Mouse (Mus musculus): ENCODE results near the gene Dazap2. TPM values are rescaled to one million over a fixed set of nuclear protein-coding genes. Genes with fewer than 3 reads are reported as not detected.

Dazap2 gene
- polyA plus RNA-seq, 1 experiment from 2014 or later = 152 TPM

DNA sequence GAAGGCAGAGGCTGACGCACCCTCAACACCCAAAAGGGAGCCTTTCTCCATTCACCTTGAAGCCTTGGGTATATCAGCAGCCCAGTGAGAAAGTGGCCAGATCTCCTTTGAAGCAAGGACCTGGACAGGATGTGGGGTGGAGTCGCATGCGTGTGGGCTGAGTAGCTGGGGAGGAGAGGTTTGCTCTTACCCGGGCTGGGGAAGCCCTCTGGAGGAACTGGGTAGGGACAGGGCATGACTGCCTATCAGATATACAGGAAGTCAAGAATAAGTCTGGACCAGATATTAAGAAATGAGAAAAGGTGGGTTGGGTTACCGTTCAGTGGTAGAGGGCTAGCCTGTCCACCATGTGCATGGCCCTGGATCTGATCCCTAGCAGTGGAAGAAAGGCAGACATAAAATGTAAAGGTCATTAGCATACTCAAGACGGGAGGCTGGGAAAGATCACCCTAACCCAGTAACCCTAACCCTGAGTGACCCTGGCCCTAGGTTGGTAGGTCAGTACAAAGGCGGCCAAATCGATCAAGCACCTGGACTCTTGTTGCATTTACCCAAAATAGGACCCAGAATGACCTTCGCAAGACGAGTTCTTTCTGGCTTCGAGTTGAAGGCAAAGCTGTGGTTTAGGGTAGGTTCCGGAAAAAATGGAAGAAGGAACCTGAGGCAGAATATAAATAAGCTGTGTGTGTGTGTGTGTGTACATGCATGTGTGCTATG is 16.5 kb downstream of the Dazap2 start:
- H3K9me3 ChIP-seq (ENCODE audit: control insufficient read depth, low read length) = no peaks in the 10 kb centered on the region
- H3K4me2 ChIP-seq (ENCODE audit: low read length) = no peak overlapping the region
- 92% methylated on average over 12 of the region's 12 CpGs for WGBS
- H3K36me3 ChIP-seq (ENCODE audit: control insufficient read depth, insufficient read depth) = no peaks in the 10 kb centered on the region
- peaks cover 12% of the 10 kb centered on the region for H3K4me1 ChIP-seq (replicated peaks; ENCODE audit: control insufficient read depth, insufficient read depth, low read length)
- peaks cover 18% of the 10 kb centered on the region for H3K27me3 ChIP-seq (replicated peaks; ENCODE audit: control insufficient read depth, insufficient read depth, low read length)
- no peak for ATAC-seq
- no peak overlapping the region for H3K27ac ChIP-seq (ENCODE audit: low read length)
- no peak overlapping the region for H3K4me3 ChIP-seq (replicated peaks; ENCODE audit: low read length)
- H3K9ac ChIP-seq (replicated peaks; ENCODE audit: low read depth, low read length) = no peak overlapping the region

DNA sequence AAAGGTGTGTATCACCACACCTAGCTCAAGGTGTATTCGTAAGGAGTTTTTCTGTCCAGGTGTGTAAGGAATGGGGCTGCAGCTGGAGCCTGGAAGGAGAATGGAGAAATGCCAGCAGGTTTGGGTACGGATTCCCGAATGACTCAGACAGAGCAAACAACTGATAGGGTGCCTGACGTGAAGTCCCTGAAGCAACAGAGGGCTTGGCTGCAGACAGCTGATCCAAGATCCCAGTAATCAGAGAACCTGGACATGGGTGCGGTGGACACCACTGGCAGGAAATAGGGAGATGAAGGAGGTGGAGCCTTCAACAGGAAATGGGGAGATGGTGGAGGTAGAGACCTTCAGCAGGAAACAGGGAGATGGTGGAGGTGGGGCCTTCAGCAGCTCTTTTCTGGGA is 17.2 kb downstream of the Dazap2 start:
- no peak for ATAC-seq
- Histone ChIP-seq H3K9me3 (ENCODE audit: control insufficient read depth, low read length) (no peaks in the 10 kb centered on the region), H3K4me3 (replicated peaks; ENCODE audit: low read length) (no peak overlapping the region), H3K36me3 (ENCODE audit: control insufficient read depth, insufficient read depth) (no peaks in the 10 kb centered on the region), H3K27ac (ENCODE audit: low read length) (no peak overlapping the region), H3K4me1 (replicated peaks; ENCODE audit: control insufficient read depth, insufficient read depth, low read length) (peaks cover 19% of the 10 kb centered on the region), H3K27me3 (replicated peaks; ENCODE audit: control insufficient read depth, insufficient read depth, low read length) (peaks cover 24% of the 10 kb centered on the region), H3K4me2 (ENCODE audit: low read length) (no peak overlapping the region), H3K9ac (replicated peaks; ENCODE audit: low read depth, low read length) (no peak overlapping the region)
- 91% methylated on average over 5 of the region's 5 CpGs for WGBS

DNA sequence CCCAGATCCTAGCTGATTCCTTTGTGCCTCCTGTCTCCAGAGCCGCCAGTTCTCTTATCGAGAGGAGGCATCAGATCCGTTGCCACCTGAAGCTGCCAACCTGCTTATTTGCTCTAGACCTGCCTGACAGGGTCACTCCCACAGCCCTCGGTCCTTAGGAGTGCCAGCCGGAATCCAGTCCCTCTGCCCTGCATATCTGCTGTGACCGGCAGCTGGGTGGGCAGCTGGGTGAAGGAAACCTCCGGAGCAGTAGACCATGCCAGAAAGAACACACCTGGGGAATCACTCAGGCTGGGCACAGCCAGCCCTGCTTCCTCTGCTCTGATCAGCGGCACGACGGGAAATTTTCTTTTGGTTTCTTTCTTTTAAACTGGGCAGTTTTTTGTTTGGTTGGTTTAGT is 18.2 kb downstream of the Dazap2 start:
- Histone ChIP-seq H3K9me3 (ENCODE audit: control insufficient read depth, low read length) (no peaks in the 10 kb centered on the region), H3K36me3 (ENCODE audit: control insufficient read depth, insufficient read depth) (no peaks in the 10 kb centered on the region), H3K9ac (replicated peaks; ENCODE audit: low read depth, low read length) (no peak overlapping the region), H3K27me3 (replicated peaks; ENCODE audit: control insufficient read depth, insufficient read depth, low read length) (peaks cover 34% of the 10 kb centered on the region), H3K4me1 (replicated peaks; ENCODE audit: control insufficient read depth, insufficient read depth, low read length) (peaks cover 13% of the 10 kb centered on the region), H3K4me3 (replicated peaks; ENCODE audit: low read length) (no peak overlapping the region), H3K4me2 (ENCODE audit: low read length) (no peak overlapping the region), H3K27ac (ENCODE audit: low read length) (no peak overlapping the region)
- 87% methylated on average over 10 of the region's 10 CpGs for WGBS
- ATAC-seq = no peak

DNA sequence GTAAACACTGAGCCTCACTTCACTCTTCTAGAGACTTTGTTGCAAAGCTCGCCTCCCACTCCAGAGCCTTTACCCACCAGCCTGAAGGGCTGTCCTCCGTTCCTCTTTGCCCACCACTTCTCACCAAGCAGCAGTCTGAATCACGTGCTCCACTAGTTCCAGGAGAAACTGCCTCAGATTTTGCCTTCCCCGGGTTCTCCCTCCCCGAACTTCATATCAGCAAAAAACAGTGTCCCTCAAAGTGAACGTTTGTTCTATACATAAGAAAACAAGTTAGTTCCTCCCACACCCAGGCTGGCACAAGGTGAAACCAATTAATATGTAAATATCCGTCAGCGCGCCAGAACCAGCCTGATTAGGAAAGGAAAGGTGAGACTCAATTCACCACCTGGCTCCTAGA is 20.1 kb downstream of the Dazap2 start:
- H3K36me3 ChIP-seq (ENCODE audit: control insufficient read depth, insufficient read depth) = no peaks in the 10 kb centered on the region
- ATAC-seq = no peak
- no peak overlapping the region for H3K9ac ChIP-seq (replicated peaks; ENCODE audit: low read depth, low read length)
- no peak overlapping the region for H3K4me3 ChIP-seq (replicated peaks; ENCODE audit: low read length)
- peaks cover 13% of the 10 kb centered on the region for H3K4me1 ChIP-seq (replicated peaks; ENCODE audit: control insufficient read depth, insufficient read depth, low read length)
- no peak overlapping the region for H3K4me2 ChIP-seq (ENCODE audit: low read length)
- no peak overlapping the region for H3K27ac ChIP-seq (ENCODE audit: low read length)
- WGBS = 5% methylated on average over 9 of the region's 9 CpGs
- no peaks in the 10 kb centered on the region for H3K9me3 ChIP-seq (ENCODE audit: control insufficient read depth, low read length)
- peaks cover 42% of the 10 kb centered on the region for H3K27me3 ChIP-seq (replicated peaks; ENCODE audit: control insufficient read depth, insufficient read depth, low read length)

DNA sequence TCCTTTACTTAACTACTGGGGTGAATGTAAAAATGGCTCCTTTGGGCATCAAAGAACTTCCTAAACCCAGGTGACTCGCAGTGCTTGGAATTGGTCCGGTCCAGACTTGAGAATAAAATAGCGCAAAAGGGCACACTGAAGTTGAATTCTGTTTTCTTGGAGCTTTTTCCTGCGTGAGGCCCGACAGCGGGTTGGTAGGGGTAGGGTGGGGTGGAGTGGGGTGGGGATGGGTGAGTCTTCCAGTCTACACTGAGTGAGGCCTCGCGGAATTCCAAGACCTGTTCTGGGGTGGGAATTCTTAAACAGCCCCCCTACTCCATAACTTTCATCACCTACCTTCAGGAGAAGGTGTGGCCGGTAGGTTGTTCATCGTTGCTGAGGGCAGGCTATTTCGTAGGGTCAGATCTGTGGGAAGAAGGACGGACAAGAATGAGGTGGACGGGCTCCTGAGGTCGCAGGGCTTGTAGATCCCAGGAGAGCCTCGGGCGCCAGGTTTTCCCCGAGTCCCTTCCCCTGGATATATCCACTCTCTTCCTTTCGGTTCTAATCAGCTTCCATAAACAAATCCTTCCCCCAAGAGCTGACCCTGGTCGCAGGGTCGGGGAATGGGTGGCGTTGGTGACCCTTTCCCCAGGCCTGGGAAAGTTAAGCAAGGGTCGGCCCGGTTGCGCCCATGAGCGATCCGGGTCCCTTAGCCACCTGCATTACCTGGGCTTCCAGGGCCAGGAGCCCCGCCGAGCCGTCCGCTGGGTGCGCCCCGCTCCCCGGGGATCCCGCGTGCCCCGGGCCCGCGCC is 20.9 kb downstream of the Dazap2 start:
- Histone ChIP-seq H3K9me3 (ENCODE audit: control insufficient read depth, low read length) (no peaks in the 10 kb centered on the region), H3K4me2 (ENCODE audit: low read length) (peak overlapping the region; percentile 62), H3K4me1 (replicated peaks; ENCODE audit: control insufficient read depth, insufficient read depth, low read length) (peaks cover 13% of the 10 kb centered on the region), H3K4me3 (replicated peaks; ENCODE audit: low read length) (peak overlapping the region; percentile 41), H3K36me3 (ENCODE audit: control insufficient read depth, insufficient read depth) (no peaks in the 10 kb centered on the region), H3K27ac (ENCODE audit: low read length) (no peak overlapping the region), H3K27me3 (replicated peaks; ENCODE audit: control insufficient read depth, insufficient read depth, low read length) (peaks cover 42% of the 10 kb centered on the region), H3K9ac (replicated peaks; ENCODE audit: low read depth, low read length) (peak overlapping the region; percentile 40; the same call in 1 of the 2 replicates)
- ATAC-seq = no peak
- 3% methylated on average over 38 of the region's 38 CpGs for WGBS

DNA sequence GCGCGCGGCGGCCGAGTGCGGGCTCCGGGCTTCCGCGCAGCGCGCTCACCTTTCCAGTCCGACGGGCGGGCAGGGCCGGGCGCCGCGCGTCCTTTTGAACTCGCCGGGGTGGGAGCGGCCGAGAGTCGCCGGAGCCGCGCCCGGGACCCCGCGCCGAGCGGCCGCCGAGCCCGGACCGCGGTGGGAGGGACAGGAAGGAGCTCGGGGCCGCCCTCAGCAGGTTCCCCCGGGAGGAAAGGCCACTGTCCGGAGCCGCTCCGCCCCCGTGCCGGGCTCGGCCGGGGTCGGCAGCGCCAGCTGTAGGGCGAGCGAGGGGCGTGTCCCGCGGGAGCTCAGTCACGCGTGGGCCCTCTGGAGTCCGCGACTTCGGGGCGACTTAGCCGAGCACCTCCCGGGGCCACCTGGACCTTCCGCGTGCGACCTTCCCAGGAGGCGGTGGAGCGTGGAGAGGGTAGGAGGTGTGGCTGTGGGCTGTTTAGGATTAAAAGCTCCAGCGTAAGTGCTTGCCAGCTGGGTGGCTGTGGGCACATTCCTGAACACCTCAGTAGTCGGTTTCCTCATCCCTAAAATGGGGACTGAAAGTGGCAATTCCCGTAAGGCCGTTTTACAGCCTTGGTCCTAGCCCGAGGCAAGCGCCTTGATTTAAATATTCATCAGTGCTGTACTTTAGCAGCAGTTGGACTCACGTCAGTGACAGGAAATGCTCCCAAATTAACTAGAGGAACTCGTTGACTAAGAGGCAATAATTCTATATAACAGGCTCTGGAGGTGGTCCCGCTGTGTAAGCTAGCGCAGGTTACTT is 21.8 kb downstream of the Dazap2 start, which contains the start of gene Smagp:
Gene Smagp, minus strand, starts transcription at position 241 of the 802 bp plus-strand sequence.
- H3K27me3 ChIP-seq (replicated peaks; ENCODE audit: control insufficient read depth, insufficient read depth, low read length) = peaks cover 42% of the 10 kb centered on the region
- peak within 1 kb of the TSS; percentile 62 for H3K4me2 ChIP-seq (ENCODE audit: low read length)
- H3K36me3 ChIP-seq (ENCODE audit: control insufficient read depth, insufficient read depth) = no peaks in the 10 kb centered on the region
- no peak for ATAC-seq
- H3K9me3 ChIP-seq (ENCODE audit: control insufficient read depth, low read length) = no peaks in the 10 kb centered on the region
- peaks cover 13% of the 10 kb centered on the region for H3K4me1 ChIP-seq (replicated peaks; ENCODE audit: control insufficient read depth, insufficient read depth, low read length)
- H3K9ac ChIP-seq (replicated peaks; ENCODE audit: low read depth, low read length) = peak within 1 kb of the TSS; percentile 40
- H3K27ac ChIP-seq (ENCODE audit: low read length) = no peak within 1 kb of the TSS
- WGBS = under 1% methylated on average over 69 of the region's 77 CpGs
- peak within 1 kb of the TSS; percentile 41 for H3K4me3 ChIP-seq (replicated peaks; ENCODE audit: low read length)

DNA sequence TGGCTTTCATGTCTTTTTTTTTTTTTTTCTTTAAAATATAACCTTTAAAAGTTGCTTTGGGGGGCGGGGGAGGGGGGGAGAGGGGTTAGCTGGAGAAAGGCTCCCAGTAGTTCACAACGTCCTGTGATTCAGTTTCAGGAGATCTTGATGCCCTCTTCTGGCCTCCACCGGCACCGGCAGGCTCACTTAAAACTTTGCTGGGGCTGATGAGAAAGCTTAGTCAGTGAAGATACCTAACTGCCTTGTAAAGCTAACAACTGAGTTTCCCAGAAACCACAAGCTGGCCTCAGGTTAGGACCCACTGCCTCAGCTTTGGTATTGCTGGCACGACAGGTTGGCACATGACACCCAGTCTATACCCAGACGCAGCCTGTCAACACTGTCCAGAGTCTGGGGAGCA is 22.5 kb downstream of the Dazap2 start:
- Histone ChIP-seq H3K4me2 (ENCODE audit: low read length) (no peak overlapping the region), H3K27me3 (replicated peaks; ENCODE audit: control insufficient read depth, insufficient read depth, low read length) (peaks cover 42% of the 10 kb centered on the region), H3K4me1 (replicated peaks; ENCODE audit: control insufficient read depth, insufficient read depth, low read length) (peaks cover 13% of the 10 kb centered on the region), H3K4me3 (replicated peaks; ENCODE audit: low read length) (no peak overlapping the region), H3K9ac (replicated peaks; ENCODE audit: low read depth, low read length) (no peak overlapping the region), H3K27ac (ENCODE audit: low read length) (no peak overlapping the region), H3K36me3 (ENCODE audit: control insufficient read depth, insufficient read depth) (no peaks in the 10 kb centered on the region), H3K9me3 (ENCODE audit: control insufficient read depth, low read length) (no peaks in the 10 kb centered on the region)
- ATAC-seq = no peak
- WGBS = 18% methylated on average over 6 of the region's 6 CpGs

DNA sequence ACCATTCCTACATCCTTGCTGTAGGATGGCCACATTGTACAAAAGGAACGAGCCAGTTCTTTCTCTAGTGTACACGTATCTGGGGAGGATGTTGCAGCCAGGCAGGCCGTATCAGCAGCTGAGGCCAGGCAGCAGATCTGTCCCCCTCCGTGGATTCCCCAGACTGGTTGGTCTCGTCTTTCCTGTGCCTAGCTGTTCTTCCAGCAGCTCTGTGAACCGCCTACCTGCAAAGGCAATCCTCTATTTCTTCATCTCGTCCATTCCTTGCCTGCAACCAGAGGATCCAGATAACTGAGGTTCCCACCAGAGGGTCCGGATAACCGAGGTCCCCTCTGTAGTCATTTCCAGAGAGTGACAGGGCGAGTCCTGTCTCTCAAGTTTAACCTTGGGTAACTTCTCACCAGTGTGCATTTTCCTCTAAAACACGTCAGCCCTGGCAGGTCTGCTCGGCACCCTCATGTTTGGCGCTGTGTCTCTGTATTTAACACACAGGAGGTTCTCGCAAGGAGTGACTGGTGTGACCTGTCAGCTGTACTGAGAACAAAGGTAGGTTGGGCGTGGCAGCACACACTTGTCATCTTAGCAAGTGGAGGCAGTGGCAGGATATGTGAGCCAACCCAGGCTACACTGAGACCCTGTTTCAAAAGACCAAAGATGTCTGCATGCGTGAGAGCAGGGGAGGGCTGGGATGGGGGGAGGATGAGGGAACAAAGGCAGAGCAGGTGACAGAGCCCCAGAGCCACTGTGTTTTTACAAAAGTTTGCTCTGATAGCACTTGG is 25.0 kb downstream of the Dazap2 start:
- H3K27me3 ChIP-seq (replicated peaks; ENCODE audit: control insufficient read depth, insufficient read depth, low read length) = peaks cover 31% of the 10 kb centered on the region
- H3K27ac ChIP-seq (ENCODE audit: low read length) = no peak overlapping the region
- no peaks in the 10 kb centered on the region for H3K36me3 ChIP-seq (ENCODE audit: control insufficient read depth, insufficient read depth)
- no peaks in the 10 kb centered on the region for H3K9me3 ChIP-seq (ENCODE audit: control insufficient read depth, low read length)
- H3K4me3 ChIP-seq (replicated peaks; ENCODE audit: low read length) = no peak overlapping the region
- H3K9ac ChIP-seq (replicated peaks; ENCODE audit: low read depth, low read length) = no peak overlapping the region
- H3K4me2 ChIP-seq (ENCODE audit: low read length) = no peak overlapping the region
- 77% methylated on average over 16 of the region's 16 CpGs for WGBS
- H3K4me1 ChIP-seq (replicated peaks; ENCODE audit: control insufficient read depth, insufficient read depth, low read length) = peaks cover 13% of the 10 kb centered on the region
- no peak for ATAC-seq

Data from forebrain, embryonic 16.5 days (tissue).